In genomic region chr17:23857913-23858312, GRCm38 (mm10) we compare ENCODE assay signal across 29 mouse cellular contexts. TPM values are rescaled to one million over a fixed set of nuclear protein-coding genes. Genes with fewer than 3 reads are reported as not detected.
DNase-seq lines count a peak whose midpoint lies in the region; ATAC-seq and TF ChIP-seq lines count a peak whose summit lies in the region.
"Had no signal": no experiment of that assay in that cellular context is flagged by ENCODE, and none has a peak within 500 bp of the region (broad histone marks: within the 10 kb centered on the region; RNA-seq: fewer than 3 reads in every experiment).

No protein-coding gene starts in this region.

- no peak for TF ChIP-seq CTCF in gastrocnemius, adult 2 months (IDR thresholded peaks at IDR 0.05)
- no peak for TF ChIP-seq CTCF in lung, adult 2 months (IDR thresholded peaks at IDR 0.05; ENCODE audit: insufficient read depth, low read length)

- H3K4me1 ChIP-seq in lung, embryonic 16.5 days (replicated peaks; ENCODE audit: control insufficient read depth, insufficient read depth, low read length), result no peaks in the 10 kb centered on the region
- H3K4me1 ChIP-seq in lung, adult 2 months (ENCODE audit: control insufficient read depth, insufficient read depth, low read length), result no peaks in the 10 kb centered on the region
- 0 out of 2 replicates have a peak, but pooled peaks cover 4% of the 10 kb centered on the region for H3K4me1 ChIP-seq in stomach, embryonic 15.5 days
- H3K4me1 ChIP-seq: embryonic facial prominence, embryonic 12.5 days; forebrain, embryonic 15.5 days; hindbrain, embryonic 10.5 days had no signal

- H3K36me3 ChIP-seq in lung, embryonic 16.5 days (ENCODE audit: control insufficient read depth, insufficient read depth, low read length), result no peaks in the 10 kb centered on the region
- no peaks in the 10 kb centered on the region for H3K36me3 ChIP-seq in stomach, embryonic 15.5 days
- H3K36me3 ChIP-seq: embryonic facial prominence, embryonic 12.5 days; forebrain, embryonic 15.5 days; G1E; heart, embryonic 15.5 days; hindbrain, embryonic 10.5 days had no signal

- no peak overlapping the region for H3K9ac ChIP-seq in lung, embryonic 16.5 days (ENCODE audit: low read length)
- H3K9ac ChIP-seq in stomach, embryonic 15.5 days, result no peak overlapping the region
- H3K9ac ChIP-seq: embryonic facial prominence, embryonic 12.5 days; forebrain, embryonic 15.5 days; heart, embryonic 15.5 days; hindbrain, embryonic 14.5 days had no signal

- intact Hi-C loops in gastrocnemius, adult 2 months (cut with DNase I), result no loop called here
- intact Hi-C loops in heart, postnatal 10 days (cut with DNase I), result no loop called here

- peak; percentile 53 for ATAC-seq in lung, embryonic 16.5 days (ENCODE audit: low read depth)
- peak; percentile 79 for ATAC-seq in stomach, embryonic 15.5 days (ENCODE audit: insufficient read depth, low FRiP score, low read depth)
- ATAC-seq: CD4-positive, CD25-positive, alpha-beta regulatory T cell, adult 4 months; forebrain, embryonic 15.5 days had no signal

- no peak overlapping the region for H3K4me2 ChIP-seq in lung, embryonic 16.5 days (ENCODE audit: low read depth, low read length)
- H3K4me2 ChIP-seq in stomach, embryonic 15.5 days, result no peak overlapping the region
- H3K4me2 ChIP-seq: embryonic facial prominence, embryonic 12.5 days; forebrain, embryonic 15.5 days; heart, embryonic 11.5 days; heart, embryonic 15.5 days; hindbrain, embryonic 14.5 days had no signal

- H3K27me3 ChIP-seq in lung, embryonic 16.5 days (ENCODE audit: control insufficient read depth, insufficient read depth, low read depth, low read length), result no peaks in the 10 kb centered on the region
- H3K27me3 ChIP-seq in stomach, embryonic 15.5 days (replicated peaks), result no peaks in the 10 kb centered on the region
- H3K27me3 ChIP-seq: embryonic facial prominence, embryonic 12.5 days; forebrain, embryonic 15.5 days had no signal

- no peak overlapping the region for H3K27ac ChIP-seq in gastrocnemius, adult 2 months
- no peak overlapping the region for H3K27ac ChIP-seq in lung, embryonic 16.5 days (ENCODE audit: low read length)
- H3K27ac ChIP-seq in stomach, embryonic 15.5 days, result 0 out of 2 replicates have a peak overlapping the region, but pooled peaks have one; percentile 40
- H3K27ac ChIP-seq: embryonic facial prominence, embryonic 12.5 days; forebrain, embryonic 15.5 days; heart, adult 2 months; heart, embryonic 15.5 days; hindbrain, embryonic 10.5 days; hindbrain, embryonic 14.5 days had no signal

- no peaks in the 10 kb centered on the region for H3K9me3 ChIP-seq in lung, embryonic 16.5 days (ENCODE audit: control insufficient read depth, low read length)
- no peaks in the 10 kb centered on the region for H3K9me3 ChIP-seq in stomach, embryonic 15.5 days
- H3K9me3 ChIP-seq: embryonic facial prominence, embryonic 12.5 days; forebrain, embryonic 15.5 days; G1E; heart, embryonic 15.5 days; hindbrain, embryonic 10.5 days had no signal

- peak; percentile 8 for DNase-seq in gastrocnemius, adult 2 months
- DNase-seq in gastrocnemius, postnatal 4 days (ENCODE audit: low spot score in 2 of 2), result no peak
- DNase-seq in lung, adult 2 months, result no peak
- no peak for DNase-seq in heart, postnatal 10 days
- DNase-seq in testis, postnatal 10 days (ENCODE audit: low spot score), result no peak
- DNase-seq: adrenal gland, postnatal 10 days; B cell, adult 2 months; cerebellum, adult 11 months; cerebellum, adult 8-10 months; cerebellum, postnatal 14 days; embryo, embryonic 11 days; gastrocnemius, postnatal 10 days; heart, adult 2 months had no signal

- no peak for TF ChIP-seq POLR2A in lung, adult 2 months (IDR thresholded peaks at IDR 0.05; ENCODE audit: borderline replicate concordance, extremely low read depth, low read depth, low read length)

- H3K4me3 ChIP-seq in gastrocnemius, adult 2 months, result no peak overlapping the region
- no peak overlapping the region for H3K4me3 ChIP-seq in lung, embryonic 16.5 days (ENCODE audit: low read length)
- H3K4me3 ChIP-seq in lung, adult 2 months (replicated peaks; ENCODE audit: extremely low read depth, low read depth, low read length), result no peak overlapping the region
- no peak overlapping the region for H3K4me3 ChIP-seq in stomach, embryonic 15.5 days (replicated peaks)
- H3K4me3 ChIP-seq: embryonic facial prominence, embryonic 12.5 days; forebrain, embryonic 15.5 days; heart, adult 2 months; heart, embryonic 15.5 days; hindbrain, embryonic 10.5 days had no signal

- 29% methylated on average over 2 of the region's 2 CpGs for WGBS in lung, embryonic 16.5 days
- WGBS in lung, adult 2 months, result 55% methylated on average over 2 of the region's 2 CpGs
- 44% methylated on average over 2 of the region's 2 CpGs for WGBS in stomach, embryonic 15.5 days

RNA-seq across cellular contexts. Expression of gene Prss21, which starts 9.9 kb away (rescaled TPM):
- total RNA-seq in gastrocnemius, adult 2 months (2021), result not detected
- total RNA-seq in gastrocnemius, postnatal 4 days (2021), result not detected
- polyA plus RNA-seq in lung, embryonic 16.5 days (2015; fragmentation: Nextera tagmentation; extraction: Ambion mirVana), result not detected in 2 replicates
- polyA plus RNA-seq in lung, adult 2 months (2012; rRNA removed), result not detected in 2 replicates
- not detected in 2 replicates for polyA plus RNA-seq in stomach, embryonic 15.5 days (2015; fragmentation: Nextera tagmentation; extraction: Ambion mirVana)
- not detected for total RNA-seq in heart, postnatal 10 days (2021)
- total RNA-seq: adrenal gland, postnatal 10 days; adrenal gland, postnatal 4 days; common myeloid progenitor, adult 5-6 weeks; G1E; gastrocnemius, postnatal 10 days; heart, adult 2 months; heart, postnatal 25 days had no signal
- polyA plus RNA-seq: brain, embryonic 14.5 days; CD4-positive, CD25-positive, alpha-beta regulatory T cell, adult 4 months; embryonic facial prominence, embryonic 12.5 days; forebrain, embryonic 11.5 days; forebrain, embryonic 15.5 days; G1E; heart, adult 2 months; heart, embryonic 11.5 days; heart, embryonic 15.5 days; hindbrain, embryonic 10.5 days; hindbrain, embryonic 14.5 days had no signal

RNA-seq across cellular contexts. Expression of gene Prss41, which starts 13.9 kb away (rescaled TPM):
- not detected for total RNA-seq in gastrocnemius, adult 2 months (2021)
- total RNA-seq in gastrocnemius, postnatal 4 days (2021), result under 1 TPM in 1 of 2 experiments, not detected in 1; 0.18 TPM
- polyA plus RNA-seq in lung, embryonic 16.5 days (2015; fragmentation: Nextera tagmentation; extraction: Ambion mirVana), result 0.75 and 0.99 TPM in 2 replicates
- 0.66 and 0.78 TPM in 2 replicates for polyA plus RNA-seq in lung, adult 2 months (2012; rRNA removed)
- polyA plus RNA-seq in stomach, embryonic 15.5 days (2015; fragmentation: Nextera tagmentation; extraction: Ambion mirVana), result 1.6 and 1.9 TPM in 2 replicates
- total RNA-seq in heart, postnatal 10 days (2021), result not detected
- total RNA-seq: common myeloid progenitor, adult 5-6 weeks; G1E; gastrocnemius, postnatal 10 days; heart, postnatal 25 days had no signal
- polyA plus RNA-seq: G1E; heart, adult 2 months had no signal

RNA-seq across cellular contexts. Expression of gene Prss32, which starts 14.3 kb away (rescaled TPM):
- not detected for total RNA-seq in gastrocnemius, adult 2 months (2021)
- not detected for total RNA-seq in gastrocnemius, postnatal 4 days (2021)
- polyA plus RNA-seq in lung, embryonic 16.5 days (2015; fragmentation: Nextera tagmentation; extraction: Ambion mirVana), result 0.41 TPM in 1 of 2 replicates, not detected in the other
- 5.1 TPM in 1 of 2 replicates, not detected in the other for polyA plus RNA-seq in lung, adult 2 months (2012; rRNA removed)
- 2.9 and 4.0 TPM in 2 replicates for polyA plus RNA-seq in stomach, embryonic 15.5 days (2015; fragmentation: Nextera tagmentation; extraction: Ambion mirVana)
- not detected for total RNA-seq in heart, postnatal 10 days (2021)
- total RNA-seq: adrenal gland, postnatal 10 days; adrenal gland, postnatal 4 days; common myeloid progenitor, adult 5-6 weeks; gastrocnemius, postnatal 10 days; heart, adult 2 months; heart, postnatal 25 days had no signal
- polyA plus RNA-seq: CD4-positive, CD25-positive, alpha-beta regulatory T cell, adult 4 months; embryonic facial prominence, embryonic 12.5 days; forebrain, embryonic 11.5 days; forebrain, embryonic 15.5 days; G1E; heart, embryonic 11.5 days; heart, embryonic 15.5 days; hindbrain, embryonic 10.5 days; hindbrain, embryonic 14.5 days had no signal

RNA-seq across cellular contexts. Expression of gene Prss33, which starts 22.1 kb away (rescaled TPM):
- total RNA-seq in gastrocnemius, adult 2 months (2021), result not detected
- not detected for total RNA-seq in gastrocnemius, postnatal 4 days (2021)
- not detected in 2 replicates for polyA plus RNA-seq in lung, embryonic 16.5 days (2015; fragmentation: Nextera tagmentation; extraction: Ambion mirVana)
- not detected in 2 replicates for polyA plus RNA-seq in lung, adult 2 months (2012; rRNA removed)
- 0.17 TPM in 1 of 2 replicates, not detected in the other for polyA plus RNA-seq in stomach, embryonic 15.5 days (2015; fragmentation: Nextera tagmentation; extraction: Ambion mirVana)
- total RNA-seq in heart, postnatal 10 days (2021), result not detected
- total RNA-seq: adrenal gland, postnatal 10 days; adrenal gland, postnatal 4 days; common myeloid progenitor, adult 5-6 weeks; gastrocnemius, postnatal 10 days; heart, adult 2 months; heart, postnatal 25 days had no signal
- polyA plus RNA-seq: CD4-positive, CD25-positive, alpha-beta regulatory T cell, adult 4 months; forebrain, embryonic 11.5 days; forebrain, embryonic 15.5 days; G1E; heart, adult 2 months; heart, embryonic 11.5 days; heart, embryonic 15.5 days; hindbrain, embryonic 10.5 days; hindbrain, embryonic 14.5 days had no signal

RNA-seq across cellular contexts. Expression of gene Dcpp1, which starts 22.8 kb away (rescaled TPM):
- total RNA-seq in gastrocnemius, adult 2 months (2021), result not detected
- not detected for total RNA-seq in gastrocnemius, postnatal 4 days (2021)
- polyA plus RNA-seq in lung, embryonic 16.5 days (2015; fragmentation: Nextera tagmentation; extraction: Ambion mirVana), result not detected in 2 replicates
- polyA plus RNA-seq in lung, adult 2 months (2012; rRNA removed), result not detected in 2 replicates
- polyA plus RNA-seq in stomach, embryonic 15.5 days (2015; fragmentation: Nextera tagmentation; extraction: Ambion mirVana), result not detected in 2 replicates
- not detected for total RNA-seq in heart, postnatal 10 days (2021)
- total RNA-seq: adrenal gland, postnatal 10 days; adrenal gland, postnatal 4 days; common myeloid progenitor, adult 5-6 weeks; G1E; gastrocnemius, postnatal 10 days; heart, adult 2 months; heart, postnatal 25 days had no signal
- polyA plus RNA-seq: brain, embryonic 14.5 days; CD4-positive, CD25-positive, alpha-beta regulatory T cell, adult 4 months; embryonic facial prominence, embryonic 12.5 days; forebrain, embryonic 11.5 days; forebrain, embryonic 15.5 days; G1E; gonadal fat pad, adult 2 months; heart, adult 2 months; heart, embryonic 11.5 days; heart, embryonic 15.5 days; hindbrain, embryonic 10.5 days; hindbrain, embryonic 14.5 days had no signal
